Mouse (Mus musculus) layer of hippocampus, postnatal 10 days (tissue): Measurements from ENCODE around the gene Olfr497. TPM values are rescaled to one million over a fixed set of nuclear protein-coding genes. Genes with fewer than 3 reads are reported as not detected.

Source experiments
- DNase-seq, 2 experiments: peaks; one replicate each; pipeline ENCODE4 v3.0.0; 2021; ENCODE audit warnings: low spot score in 2 of 2
- long read RNA-seq: library from polyadenylated mRNA; stranded (forward); transcript quantifications from one replicate; pipeline ENCODE4 v2.0.0, GENCODE M21; 2023
- total RNA-seq, 2 experiments: library from RNA; stranded (reverse); gene quantifications; 2 replicates each; pipeline ENCODE4 v1.2.3; 2021

Olfr497 gene
- not detected for total RNA-seq
- long read RNA-seq = 0 reads

GRCm38 (mm10) chr7:108420121-108420520, at the start of gene Olfr497:
Gene Olfr497 (plus strand): TSS chr7:108420421.
- DNase-seq = no peak

GRCm38 (mm10) chr7:108392867-108393266, 27.4 kb upstream of the Olfr497 start, which contains the start of gene Olfr495:
Gene Olfr495 (plus strand): TSS chr7:108393167.
- no peak for DNase-seq

GRCm38 (mm10) chr7:108465026-108465425, 44.8 kb downstream of the Olfr497 start, which contains the start of gene Olfr498:
Gene Olfr498 (plus strand): TSS chr7:108465326.
- DNase-seq = no peak

Other genes with a start within 250 kb of the Olfr497 start
- not detected for gene Olfr486, start 247.7 kb upstream of the Olfr497 start, total RNA-seq
- gene Olfr487, start 205.8 kb upstream of the Olfr497 start, total RNA-seq = not detected
- not detected for gene Olfr488, start 162.1 kb upstream of the Olfr497 start, total RNA-seq
- not detected for gene Olfr490, start 131.5 kb upstream of the Olfr497 start, total RNA-seq
- not detected for gene Olfr491, start 107.0 kb upstream of the Olfr497 start, total RNA-seq
- not detected for gene Olfr492, start 96.7 kb upstream of the Olfr497 start, total RNA-seq
- gene Olfr493, start 73.4 kb upstream of the Olfr497 start, total RNA-seq = not detected
- not detected for gene Olfr494, start 55.1 kb upstream of the Olfr497 start, total RNA-seq
- not detected for gene Olfr495, start 27.3 kb upstream of the Olfr497 start, total RNA-seq
- not detected for gene Olfr498, start 44.9 kb downstream of the Olfr497 start, total RNA-seq
- gene Olfr502, start 104.6 kb downstream of the Olfr497 start, total RNA-seq = not detected
- not detected for gene Olfr503, start 124.1 kb downstream of the Olfr497 start, total RNA-seq
- not detected for gene Olfr504, start 145.4 kb downstream of the Olfr497 start, total RNA-seq
- not detected for gene Olfr506, start 190.4 kb downstream of the Olfr497 start, total RNA-seq
- gene Olfr507, start 201.4 kb downstream of the Olfr497 start, total RNA-seq = not detected
- not detected for gene Olfr508, start 209.6 kb downstream of the Olfr497 start, total RNA-seq
- not detected for gene Olfr509, start 231.5 kb downstream of the Olfr497 start, total RNA-seq
- not detected for gene Olfr510, start 246.0 kb downstream of the Olfr497 start, total RNA-seq